Mouse (Mus musculus) liver, adult 2 months (tissue): ENCODE data around the gene Abca5. TPM values are rescaled to one million over a fixed set of nuclear protein-coding genes. Genes with fewer than 3 reads are reported as not detected.

Experiments used
- DNase-seq: peaks from one replicate; pipeline ENCODE4 v3.0.0-alpha.2; 2011; ENCODE audit warnings: low read depth, low spot score; ENCODE audit errors: extremely low read depth
- H3K27ac ChIP-seq: fragments of 200-500 bp; replicated peaks from 2 replicates; pipeline ENCODE4 v1.5.1; 2012; ENCODE audit warnings: low read depth, mild to moderate bottlenecking, control low read depth, inconsistent platforms, low read length; ENCODE audit not compliant: insufficient read depth
- H3K27me3 ChIP-seq: fragments of 200-500 bp; 2 replicates; pipeline ENCODE4 v1.6.1; 2012; ENCODE audit warnings: mild to moderate bottlenecking, moderate library complexity, low read length, inconsistent platforms; ENCODE audit not compliant: control insufficient read depth, insufficient read depth
- H3K36me3 ChIP-seq: fragments of 200-500 bp; 2 replicates; pipeline ENCODE4 v1.6.1; 2012; ENCODE audit warnings: low read length, inconsistent platforms; ENCODE audit not compliant: control insufficient read depth, insufficient read depth
- H3K4me1 ChIP-seq: fragments of 200-500 bp; 2 replicates; pipeline ENCODE4 v1.6.1; 2011; ENCODE audit warnings: low read length; ENCODE audit not compliant: control insufficient read depth, insufficient read depth
- H3K4me3 ChIP-seq: fragments of 200-500 bp; 2 replicates; pipeline ENCODE4 v1.5.1; 2011; ENCODE audit warnings: low read depth, mild to moderate bottlenecking, control low read depth, low read length, moderate library complexity; ENCODE audit not compliant: insufficient read depth
- H3K79me2 ChIP-seq: fragments of 200-500 bp; 2 replicates; pipeline ENCODE4 v1.6.1; 2012; ENCODE audit warnings: inconsistent platforms, mild to moderate bottlenecking, low read length, moderate library complexity; ENCODE audit not compliant: control insufficient read depth, insufficient read depth
- H3K9ac ChIP-seq: fragments of 200-500 bp; 2 replicates; pipeline ENCODE4 v1.6.1; 2012; ENCODE audit warnings: low read depth, mild to moderate bottlenecking, control low read depth, inconsistent platforms, low read length
- CTCF ChIP-seq: fragments of 200-500 bp; IDR thresholded peaks from 2 replicates; pipeline ENCODE4 v1.5.1; 2011; ENCODE audit warnings: low read depth, low read length, control low read depth
- POLR2A ChIP-seq: fragments of 200-500 bp; IDR thresholded peaks from 2 replicates; pipeline ENCODE4 v1.6.1; 2011; ENCODE audit warnings: low read length, control low read depth; ENCODE audit not compliant: insufficient read depth; ENCODE audit errors: extremely low read depth
- WGBS: fragments of 180-500 bp; shearing (Covaris S2); methylation state at CpG from one replicate; pipeline ENCODE4 v1.1.7; 2018; 5-methylcytosine and 5-hydroxymethylcytosine counted together
- polyA plus RNA-seq: library from polyadenylated mRNA; depleted of rRNA; stranded (reverse); fragments of >200 nt; gene quantifications from 2 replicates; pipeline ENCODE4 v1.2.3, GENCODE M21; 2012; rRNA removed
- total RNA-seq: library from RNA; depleted of rRNA; stranded (reverse); fragments of >200 nt; gene quantifications from 2 replicates; pipeline ENCODE4 v1.2.3, GENCODE M21; 2014; rRNA removed

Abca5 gene
- total RNA-seq (3.6 and 4.0 TPM in 2 replicates), polyA plus RNA-seq (0.49 and 0.58 TPM in 2 replicates)

DNA sequence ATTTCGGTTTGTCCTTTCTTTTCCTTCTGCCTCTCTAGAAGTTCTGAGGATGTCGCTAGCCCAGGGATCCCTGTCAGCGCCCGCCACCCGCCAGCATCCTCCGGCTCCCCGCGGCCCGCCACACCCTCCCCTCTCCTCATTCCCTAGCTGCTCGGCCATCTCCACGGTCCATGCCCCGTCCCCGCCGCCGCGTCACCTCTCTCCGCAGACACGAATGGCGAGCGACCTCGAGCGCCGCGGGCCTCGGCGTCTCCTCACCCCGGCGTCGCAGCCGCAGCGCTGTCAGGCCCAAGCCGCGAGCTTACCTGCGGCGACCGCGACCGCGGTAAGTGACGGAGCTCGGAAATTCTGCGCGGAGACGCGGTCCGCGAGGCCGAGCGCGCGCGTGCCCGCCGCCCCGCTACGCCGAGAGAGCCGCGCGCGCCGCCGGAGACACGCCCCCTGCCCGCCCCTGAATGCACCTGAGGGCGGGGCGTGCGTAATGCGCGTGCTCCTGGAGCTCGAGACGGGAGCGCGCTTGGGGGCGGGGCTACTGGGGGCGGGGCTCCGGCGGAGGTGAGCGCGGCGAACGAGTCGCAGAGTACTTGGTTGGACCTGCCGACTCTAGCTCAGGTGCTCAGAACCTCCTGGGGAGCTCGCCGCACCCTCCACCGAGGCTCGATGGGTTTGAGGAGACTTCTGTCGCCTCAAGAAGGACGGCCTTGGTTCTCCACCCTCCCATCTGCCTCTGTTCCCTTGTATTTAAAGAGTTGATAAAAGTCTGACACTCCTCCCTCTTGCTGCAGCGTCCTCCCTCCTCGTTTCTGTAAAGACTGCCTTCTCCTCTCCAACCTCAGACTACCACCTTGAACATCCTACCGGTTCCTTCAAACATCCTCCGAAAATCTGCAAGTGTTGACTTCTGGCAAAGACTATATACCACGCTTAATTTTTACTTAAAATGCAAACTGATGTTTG, at the start of gene Abca5:
Abca5 (minus strand) TSS at position 428 of the 957 bp plus-strand sequence.
- H3K4me1 ChIP-seq = peaks cover 3% of the 10 kb centered on the region; the same call in 1 of the 2 replicates
- no peak for TF ChIP-seq POLR2A
- TF ChIP-seq CTCF = no peak
- peak within 1 kb of the TSS; percentile 91 for H3K9ac ChIP-seq
- peak within 1 kb of the TSS; percentile 97 for H3K4me3 ChIP-seq
- DNase-seq = peak; percentile 61
- under 1% methylated on average over 95 of the region's 95 CpGs for WGBS
- no peak within 1 kb of the TSS; the same call in 1 of the 2 replicates for H3K27ac ChIP-seq
- no peaks in the 10 kb centered on the region; the same call in 1 of the 2 replicates for H3K27me3 ChIP-seq
- H3K79me2 ChIP-seq = no peaks in the 10 kb centered on the region
- H3K36me3 ChIP-seq = no peaks in the 10 kb centered on the region

DNA sequence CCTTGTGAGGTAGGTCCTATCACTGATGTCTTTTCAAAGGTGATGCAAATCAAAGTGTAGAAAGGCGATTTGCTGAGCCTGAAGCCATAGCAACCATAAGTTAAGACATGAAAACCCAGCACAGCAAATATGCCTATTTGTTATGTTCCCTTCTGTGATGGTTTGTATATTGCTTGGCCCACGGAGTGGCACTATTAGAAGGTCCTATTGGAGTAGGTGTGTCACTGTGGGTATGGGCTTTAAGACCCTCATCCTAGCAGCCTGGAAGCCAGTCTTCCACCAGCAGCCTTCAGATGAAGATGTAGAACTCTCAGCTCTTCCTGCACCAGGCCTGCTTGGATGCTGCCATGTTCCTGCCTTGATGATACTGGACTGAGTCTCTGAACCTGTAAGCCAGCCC, 48.0 kb upstream of the Abca5 start:
- TF ChIP-seq POLR2A = no peak
- no peak for TF ChIP-seq CTCF
- Histone ChIP-seq H3K4me1 (no peaks in the 10 kb centered on the region), H3K36me3 (no peaks in the 10 kb centered on the region), H3K9ac (no peak overlapping the region), H3K79me2 (no peaks in the 10 kb centered on the region), H3K27ac (no peak overlapping the region), H3K4me3 (no peak overlapping the region), H3K27me3 (no peaks in the 10 kb centered on the region)
- WGBS = 89% methylated on average over 2 of the region's 2 CpGs
- DNase-seq = no peak

DNA sequence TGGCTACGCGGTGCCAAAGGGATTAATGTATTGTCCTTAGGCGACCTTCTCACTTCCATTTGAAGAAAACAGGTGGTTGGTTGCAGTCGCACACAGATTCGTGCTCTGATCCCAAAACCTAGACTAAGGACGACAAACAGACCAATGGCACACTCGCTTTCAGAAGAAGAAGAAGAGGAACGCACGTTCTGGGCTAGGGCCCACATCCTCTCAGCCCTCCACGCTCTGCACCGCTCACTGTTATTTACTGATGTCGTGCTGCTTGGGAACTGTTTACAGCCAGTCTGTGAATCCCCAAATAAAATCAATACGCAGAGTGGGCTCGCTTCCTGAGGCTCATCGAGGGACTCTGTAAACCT, 42.8 kb upstream of the Abca5 start:
- H3K4me1 ChIP-seq = no peaks in the 10 kb centered on the region; the same call in 1 of the 2 replicates
- peak overlapping the region; percentile 40 for H3K27ac ChIP-seq
- H3K4me3 ChIP-seq = peak overlapping the region; percentile 19
- no peaks in the 10 kb centered on the region for H3K79me2 ChIP-seq
- TF ChIP-seq POLR2A = no peak
- no peak for TF ChIP-seq CTCF
- H3K9ac ChIP-seq = peak overlapping the region; percentile 25
- 7% methylated on average over 15 of the region's 15 CpGs for WGBS
- H3K36me3 ChIP-seq = no peaks in the 10 kb centered on the region
- no peak for DNase-seq
- no peaks in the 10 kb centered on the region for H3K27me3 ChIP-seq

DNA sequence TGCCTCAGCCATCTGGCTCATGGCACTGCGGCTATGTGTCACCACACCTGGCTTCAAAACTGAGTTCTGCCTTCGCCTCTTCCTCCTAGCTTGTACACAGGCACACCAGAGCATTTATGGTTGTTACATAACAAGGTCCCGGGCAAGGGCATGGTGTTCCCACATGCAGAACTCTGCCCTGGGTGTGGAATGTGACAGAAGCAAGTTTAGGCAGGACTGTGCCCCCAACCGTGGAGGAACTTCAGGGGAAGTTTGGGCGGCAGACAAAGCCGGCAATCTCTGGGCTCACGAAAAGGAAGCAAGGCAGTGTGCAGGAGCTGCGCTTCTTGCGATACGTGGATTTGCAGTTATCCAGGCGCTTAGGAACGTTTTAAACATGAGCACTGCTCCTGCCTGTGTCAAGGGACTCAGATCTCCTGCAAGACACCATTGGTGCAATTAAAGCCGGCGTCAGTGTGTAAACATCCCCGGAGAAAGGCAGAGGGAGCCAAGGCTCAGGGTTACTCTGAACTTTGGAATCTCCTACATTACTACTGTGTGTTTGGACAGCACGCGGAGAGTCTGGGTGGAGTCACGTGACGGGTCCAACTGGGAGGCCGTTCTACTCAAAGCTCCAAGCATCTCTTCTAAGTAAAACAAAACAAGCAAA, 42.3 kb upstream of the Abca5 start:
- Histone ChIP-seq H3K27ac (peak overlapping the region; percentile 85), H3K36me3 (no peaks in the 10 kb centered on the region), H3K4me1 (no peaks in the 10 kb centered on the region; the same call in 1 of the 2 replicates), H3K79me2 (no peaks in the 10 kb centered on the region), H3K9ac (peak overlapping the region; percentile 43), H3K4me3 (peak overlapping the region; percentile 6; the same call in 1 of the 2 replicates), H3K27me3 (no peaks in the 10 kb centered on the region)
- WGBS = 3% methylated on average over 20 of the region's 20 CpGs
- DNase-seq = peak; percentile 98
- TF ChIP-seq CTCF (no peak), POLR2A (no peak)

DNA sequence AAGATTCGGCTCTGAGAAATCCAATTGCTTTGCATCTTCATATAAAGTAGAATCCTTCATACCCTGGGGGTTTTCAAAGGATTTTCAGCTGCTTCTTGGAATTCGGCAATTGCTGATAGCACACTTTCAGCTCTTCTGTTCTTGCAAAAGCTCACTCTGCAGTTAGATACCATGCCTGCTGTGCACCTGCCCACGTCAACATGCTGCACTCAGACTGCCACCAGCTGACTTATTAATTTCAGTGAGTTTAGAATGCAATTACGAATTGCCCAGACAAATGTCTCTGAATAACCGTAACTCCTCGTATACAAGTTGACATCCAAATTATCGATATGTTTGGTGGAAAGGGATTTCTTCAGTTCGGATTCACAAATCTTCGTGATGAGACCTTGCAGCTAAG, 36.5 kb upstream of the Abca5 start:
- no peak for DNase-seq
- TF ChIP-seq POLR2A (no peak), CTCF (no peak)

More for the DNA sequence above, 36.5 kb upstream of the Abca5 start:
- 93% methylated on average over 9 of the region's 9 CpGs for WGBS
- no peak overlapping the region for H3K9ac ChIP-seq
- H3K4me1 ChIP-seq = no peaks in the 10 kb centered on the region
- no peak overlapping the region for H3K4me3 ChIP-seq
- no peak overlapping the region for H3K27ac ChIP-seq
- H3K36me3 ChIP-seq = no peaks in the 10 kb centered on the region
- no peaks in the 10 kb centered on the region for H3K27me3 ChIP-seq
- H3K79me2 ChIP-seq = no peaks in the 10 kb centered on the region
